Mouse (Mus musculus): ENCODE measurements around the gene Ccdc160. TPM values are rescaled to one million over a fixed set of nuclear protein-coding genes. Genes with fewer than 3 reads are reported as not detected.

Ccdc160 gene
- polyA plus RNA-seq, 1 experiment from 2014 or later = 2.1 TPM

DNA sequence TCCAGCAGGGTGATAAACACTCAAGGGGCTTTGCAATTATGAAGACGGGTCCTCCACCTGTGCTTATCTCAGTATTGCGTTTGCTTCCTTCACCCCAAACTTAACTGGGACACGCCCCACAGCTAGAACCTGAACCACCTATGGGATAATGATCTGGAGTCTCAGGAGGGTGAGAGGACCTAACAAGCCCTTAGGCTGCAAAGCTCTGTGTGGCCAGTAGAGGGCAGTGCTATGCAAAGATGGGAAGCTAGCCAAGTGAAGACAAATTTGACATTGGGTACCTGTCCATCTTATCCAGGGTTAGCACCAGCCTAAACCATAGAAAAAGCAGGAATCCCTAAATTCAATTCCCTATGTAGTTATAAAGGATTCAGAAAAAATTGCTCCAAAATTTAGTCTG is 15.0 kb upstream of the Ccdc160 start:
- H3K9ac ChIP-seq = no peak overlapping the region
- H3K9me3 ChIP-seq (replicated peaks) = no peaks in the 10 kb centered on the region
- no peak overlapping the region for H3K27ac ChIP-seq
- no peak overlapping the region for H3K4me3 ChIP-seq
- no peak for ATAC-seq
- H3K4me2 ChIP-seq = no peak overlapping the region
- no peaks in the 10 kb centered on the region for H3K36me3 ChIP-seq (ENCODE audit: poor library complexity, severe bottlenecking)
- no peaks in the 10 kb centered on the region for H3K4me1 ChIP-seq
- WGBS = 55% methylated on average over 3 of the region's 3 CpGs
- no peaks in the 10 kb centered on the region for H3K27me3 ChIP-seq

DNA sequence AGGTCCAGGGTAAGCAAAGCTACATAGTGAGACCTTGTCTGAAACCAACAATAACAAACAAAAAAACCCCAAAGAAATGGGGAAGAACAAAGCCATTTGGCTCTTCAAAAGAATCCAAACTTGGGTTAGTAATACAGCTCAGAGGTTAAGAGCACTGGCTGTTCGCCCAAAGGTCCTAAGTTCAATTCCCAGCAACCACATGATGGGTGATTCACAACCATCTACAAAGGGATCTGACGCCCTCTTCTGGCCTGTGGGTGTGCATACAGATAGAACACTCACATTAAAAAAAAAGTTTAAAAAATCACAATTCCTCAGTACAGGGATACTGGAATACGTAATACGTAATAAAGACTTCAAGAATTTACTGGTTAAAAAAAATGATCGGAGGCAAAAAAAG is 13.3 kb upstream of the Ccdc160 start:
- 83% methylated on average over 5 of the region's 5 CpGs for WGBS
- no peak for ATAC-seq
- Histone ChIP-seq H3K4me2 (no peak overlapping the region), H3K36me3 (ENCODE audit: poor library complexity, severe bottlenecking) (no peaks in the 10 kb centered on the region), H3K9ac (no peak overlapping the region), H3K4me1 (no peaks in the 10 kb centered on the region), H3K27me3 (no peaks in the 10 kb centered on the region), H3K9me3 (replicated peaks) (no peaks in the 10 kb centered on the region), H3K27ac (no peak overlapping the region), H3K4me3 (no peak overlapping the region)

DNA sequence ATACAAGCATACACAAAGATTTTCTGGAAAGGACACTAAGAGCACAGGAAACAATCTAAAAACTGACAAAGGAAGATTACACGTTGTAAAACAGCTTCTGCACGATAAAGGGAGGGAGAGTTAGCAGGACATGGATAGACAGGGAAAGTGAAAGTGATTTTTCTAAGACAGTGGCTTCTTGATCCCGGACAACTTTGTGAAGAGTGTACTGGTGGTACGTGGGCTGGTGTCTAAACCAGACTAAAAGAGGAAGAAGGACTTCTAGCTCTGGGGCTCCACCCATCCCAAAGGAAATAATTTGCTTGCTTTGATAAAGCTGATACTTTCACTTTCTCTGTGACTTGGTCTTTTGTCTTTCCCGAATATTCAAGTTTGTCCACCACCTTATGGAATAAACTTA is 7.1 kb upstream of the Ccdc160 start:
- no peaks in the 10 kb centered on the region for H3K9me3 ChIP-seq (replicated peaks)
- no peak for ATAC-seq

DNA sequence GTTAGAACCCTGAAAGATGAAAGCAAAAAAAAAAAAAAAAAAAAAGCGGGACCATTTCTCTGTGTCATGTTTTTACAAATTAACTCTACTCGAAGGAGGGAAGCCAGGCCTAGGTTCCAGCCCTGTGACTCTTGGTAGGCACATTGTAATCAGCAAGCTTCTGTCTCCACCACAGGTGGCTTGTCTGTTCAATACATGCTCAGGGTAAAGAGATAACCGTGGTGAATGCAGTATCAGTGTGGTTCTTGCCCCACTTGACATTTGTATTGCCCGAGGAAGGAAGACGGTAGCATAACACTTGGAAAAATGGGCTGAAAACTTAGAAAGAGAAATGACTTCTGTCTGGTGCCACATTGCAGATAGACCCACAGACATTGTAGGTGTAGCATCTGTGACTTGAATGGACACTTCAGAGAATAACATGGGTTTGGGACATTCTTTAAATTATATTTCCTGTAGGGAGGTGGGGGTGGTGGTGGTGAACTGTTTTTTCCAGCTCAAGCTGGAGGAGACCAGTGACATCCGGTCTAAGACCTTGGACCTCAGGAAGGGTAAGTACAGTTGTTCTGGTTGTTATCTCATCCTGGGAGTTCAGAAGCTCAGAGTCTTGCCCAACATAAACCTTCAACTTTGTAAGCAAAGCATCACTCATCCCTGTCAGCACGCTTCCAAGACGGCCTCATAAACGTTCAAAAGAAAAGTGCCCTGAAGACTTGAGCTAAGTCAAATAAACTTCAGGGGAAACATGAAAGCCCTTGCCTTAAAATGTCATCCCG is 1.1 kb downstream of the Ccdc160 start:
- WGBS = 51% methylated on average over 10 of the region's 10 CpGs
- Histone ChIP-seq H3K4me2 (0 out of 2 replicates have a peak overlapping the region, but pooled peaks have one; percentile 60), H3K4me1 (no peaks in the 10 kb centered on the region), H3K9me3 (replicated peaks) (no peaks in the 10 kb centered on the region), H3K36me3 (ENCODE audit: poor library complexity, severe bottlenecking) (no peaks in the 10 kb centered on the region), H3K4me3 (no peak overlapping the region), H3K27me3 (no peaks in the 10 kb centered on the region), H3K27ac (no peak overlapping the region), H3K9ac (no peak overlapping the region)
- no peak for ATAC-seq

More for the DNA sequence above, 7.1 kb upstream of the Ccdc160 start:
- WGBS = 74% methylated on average over 5 of the region's 5 CpGs
- Histone ChIP-seq H3K4me1 (no peaks in the 10 kb centered on the region), H3K4me3 (no peak overlapping the region), H3K27me3 (no peaks in the 10 kb centered on the region), H3K9ac (no peak overlapping the region), H3K27ac (no peak overlapping the region), H3K36me3 (ENCODE audit: poor library complexity, severe bottlenecking) (no peaks in the 10 kb centered on the region), H3K4me2 (no peak overlapping the region)

DNA sequence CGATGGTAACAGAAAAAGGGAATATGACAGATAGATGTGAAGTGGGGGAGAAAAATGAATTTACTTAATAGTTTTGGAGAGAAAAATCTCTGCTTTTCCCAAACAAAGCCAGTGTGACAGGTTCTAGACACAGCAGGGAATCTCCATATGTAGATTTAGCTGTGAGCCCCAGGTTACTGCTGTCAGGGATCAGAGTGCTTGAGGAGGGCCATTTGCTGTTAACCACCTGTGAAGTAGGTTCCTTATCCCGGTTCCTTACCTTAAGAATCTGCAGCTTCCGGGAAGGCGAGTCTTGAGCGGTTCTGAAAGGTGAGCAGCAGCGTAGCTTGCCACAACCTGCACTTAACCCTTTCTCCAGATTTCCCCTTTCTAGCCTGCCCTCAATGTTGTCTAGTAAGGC is 1.9 kb downstream of the Ccdc160 start:
- Histone ChIP-seq H3K4me1 (no peaks in the 10 kb centered on the region), H3K36me3 (ENCODE audit: poor library complexity, severe bottlenecking) (no peaks in the 10 kb centered on the region), H3K4me2 (no peak overlapping the region), H3K27me3 (no peaks in the 10 kb centered on the region), H3K4me3 (no peak overlapping the region), H3K9me3 (replicated peaks) (no peaks in the 10 kb centered on the region), H3K9ac (no peak overlapping the region), H3K27ac (no peak overlapping the region)
- WGBS = 33% methylated on average over 6 of the region's 6 CpGs
- ATAC-seq = no peak

DNA sequence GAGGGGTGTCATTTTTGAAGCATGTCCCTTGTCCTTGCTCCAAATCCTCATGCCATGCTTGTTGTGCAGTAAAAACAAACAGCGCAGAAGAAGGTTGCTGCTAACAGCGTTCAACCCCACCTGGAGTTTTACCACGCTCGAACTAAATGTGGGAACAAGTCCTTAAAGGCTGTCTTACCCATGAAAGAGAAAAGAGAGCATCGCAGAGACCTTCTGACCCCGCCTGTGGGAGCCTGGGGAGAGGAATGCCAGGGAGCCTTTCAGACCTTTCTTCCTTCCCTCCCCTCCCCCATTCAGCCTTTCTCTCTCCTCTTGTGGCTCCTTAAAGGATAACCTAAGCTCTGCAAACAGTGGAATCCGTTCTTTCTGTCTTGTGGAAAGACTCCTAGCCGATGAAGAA is 4.8 kb downstream of the Ccdc160 start:
- no peaks in the 10 kb centered on the region for H3K9me3 ChIP-seq (replicated peaks)
- ATAC-seq = no peak
- no peak overlapping the region for H3K4me3 ChIP-seq
- H3K27ac ChIP-seq = no peak overlapping the region
- no peak overlapping the region for H3K4me2 ChIP-seq
- H3K27me3 ChIP-seq = no peaks in the 10 kb centered on the region
- 6% methylated on average over 8 of the region's 8 CpGs for WGBS
- no peaks in the 10 kb centered on the region for H3K4me1 ChIP-seq
- no peak overlapping the region for H3K9ac ChIP-seq
- no peaks in the 10 kb centered on the region for H3K36me3 ChIP-seq (ENCODE audit: poor library complexity, severe bottlenecking)

DNA sequence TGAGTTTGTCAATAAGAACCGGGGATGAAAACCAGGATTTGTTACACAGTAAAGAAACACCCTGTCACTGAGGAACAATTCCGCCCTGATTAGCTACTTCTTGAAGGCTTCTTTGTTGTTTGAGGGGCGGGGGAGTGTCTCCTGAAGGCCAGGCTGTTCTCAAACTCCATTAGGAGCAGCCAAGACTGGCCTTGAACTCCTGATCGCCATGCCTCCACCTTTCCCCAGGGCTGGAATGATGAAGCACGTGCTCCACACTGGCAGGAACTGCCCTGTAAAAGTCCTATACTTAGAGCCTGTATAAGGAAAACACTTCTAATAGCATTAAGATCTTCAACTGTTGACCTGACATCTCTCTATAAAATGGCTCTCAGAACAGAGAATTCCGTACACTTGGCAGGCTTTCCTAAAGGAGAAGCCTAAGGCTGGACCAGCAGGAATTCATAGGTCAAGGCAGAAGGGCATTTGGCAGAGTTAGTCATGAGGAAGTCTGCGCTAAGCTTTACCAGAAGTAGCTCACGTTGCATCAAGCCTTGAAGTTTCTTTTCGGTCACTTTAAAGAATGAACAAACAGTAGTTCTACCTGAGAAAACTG is 6.1 kb downstream of the Ccdc160 start:
- WGBS = 50% methylated on average over 9 of the region's 9 CpGs
- Histone ChIP-seq H3K4me2 (no peak overlapping the region), H3K9ac (no peak overlapping the region), H3K27me3 (no peaks in the 10 kb centered on the region), H3K36me3 (ENCODE audit: poor library complexity, severe bottlenecking) (no peaks in the 10 kb centered on the region), H3K27ac (no peak overlapping the region), H3K4me1 (no peaks in the 10 kb centered on the region), H3K4me3 (no peak overlapping the region), H3K9me3 (replicated peaks) (no peaks in the 10 kb centered on the region)
- no peak for ATAC-seq

DNA sequence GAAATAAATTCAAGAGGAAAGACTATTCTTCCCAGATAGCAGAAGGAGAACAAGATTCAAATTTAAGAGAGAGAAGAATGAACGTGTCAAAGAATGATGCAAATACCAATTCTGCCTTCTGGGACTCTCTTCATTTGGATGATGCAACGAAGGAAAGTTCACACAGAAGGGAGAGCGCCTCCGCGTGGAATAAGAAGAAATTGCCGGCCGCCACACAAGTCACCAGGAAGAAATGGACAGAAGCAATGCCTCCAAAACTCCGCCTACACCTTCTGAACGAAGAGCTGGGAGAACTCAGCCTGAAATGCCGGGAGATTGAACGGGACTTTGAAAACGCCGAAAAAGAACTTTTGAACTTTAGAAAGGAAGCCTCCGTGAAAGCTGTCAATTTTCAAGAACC is 7.3 kb downstream of the Ccdc160 start:
- H3K4me3 ChIP-seq = no peak overlapping the region
- no peak overlapping the region for H3K27ac ChIP-seq
- WGBS = 74% methylated on average over 14 of the region's 14 CpGs
- H3K4me1 ChIP-seq = no peaks in the 10 kb centered on the region
- no peaks in the 10 kb centered on the region for H3K36me3 ChIP-seq (ENCODE audit: poor library complexity, severe bottlenecking)
- H3K27me3 ChIP-seq = no peaks in the 10 kb centered on the region
- ATAC-seq = no peak
- no peaks in the 10 kb centered on the region for H3K9me3 ChIP-seq (replicated peaks)
- H3K4me2 ChIP-seq = no peak overlapping the region
- no peak overlapping the region for H3K9ac ChIP-seq

DNA sequence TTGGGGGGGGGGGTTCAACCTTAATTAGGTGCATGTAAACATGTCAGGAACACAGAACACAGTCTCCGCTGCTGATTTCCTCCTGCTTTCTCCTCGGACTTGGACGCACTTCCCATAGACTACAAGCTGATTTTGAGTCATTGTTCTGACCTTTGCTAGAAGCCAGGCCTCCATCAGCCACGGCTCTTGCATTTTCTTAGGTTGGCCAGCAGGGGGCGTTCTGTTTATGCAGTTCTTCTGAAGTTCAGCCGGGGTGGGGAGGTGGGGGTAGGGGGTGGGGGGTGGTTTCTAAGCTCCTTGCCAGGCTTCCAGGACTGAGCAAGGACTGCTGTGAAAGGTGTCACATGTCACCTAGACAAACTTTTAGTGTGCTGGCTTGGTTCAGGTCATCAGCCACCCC is 8.6 kb downstream of the Ccdc160 start:
- no peak for ATAC-seq
- Histone ChIP-seq H3K4me2 (no peak overlapping the region), H3K27me3 (no peaks in the 10 kb centered on the region), H3K9me3 (replicated peaks) (no peaks in the 10 kb centered on the region), H3K9ac (no peak overlapping the region), H3K4me3 (no peak overlapping the region), H3K36me3 (ENCODE audit: poor library complexity, severe bottlenecking) (no peaks in the 10 kb centered on the region), H3K27ac (no peak overlapping the region), H3K4me1 (no peaks in the 10 kb centered on the region)
- WGBS = 50% methylated on average over 6 of the region's 6 CpGs

DNA sequence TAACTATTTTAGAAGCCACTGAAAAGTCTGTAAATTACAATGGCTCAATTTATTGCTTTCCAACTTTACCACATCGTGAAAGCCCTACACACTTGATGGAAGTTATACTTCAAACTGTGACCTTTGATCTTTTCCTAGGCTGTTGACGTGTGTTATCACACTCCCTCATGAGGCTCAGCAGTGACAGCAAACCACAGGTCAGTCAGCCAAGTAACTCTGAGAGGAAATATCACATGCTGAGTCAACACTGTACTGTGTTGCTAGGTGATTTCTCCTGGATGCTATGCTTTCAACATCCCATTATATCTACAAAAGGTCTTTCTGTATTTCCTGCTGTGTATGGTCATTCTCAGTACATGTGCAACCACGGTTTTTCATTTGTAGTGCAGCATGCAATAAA is 28.3 kb downstream of the Ccdc160 start:
- H3K4me1 ChIP-seq = no peaks in the 10 kb centered on the region
- no peak overlapping the region for H3K9ac ChIP-seq
- H3K4me3 ChIP-seq = no peak overlapping the region
- H3K36me3 ChIP-seq (ENCODE audit: poor library complexity, severe bottlenecking) = no peaks in the 10 kb centered on the region
- H3K4me2 ChIP-seq = no peak overlapping the region
- 59% methylated on average over 3 of the region's 3 CpGs for WGBS
- no peak for ATAC-seq
- no peaks in the 10 kb centered on the region for H3K27me3 ChIP-seq
- no peak overlapping the region for H3K27ac ChIP-seq
- H3K9me3 ChIP-seq (replicated peaks) = no peaks in the 10 kb centered on the region
